Mouse (Mus musculus): ENCODE results near the gene Msi2. TPM values are rescaled to one million over a fixed set of nuclear protein-coding genes. Genes with fewer than 3 reads are reported as not detected.

The Msi2 gene
- polyA plus RNA-seq, 1 experiment, result 69.3 TPM

- TF ChIP-seq CTCF (IDR thresholded peaks at IDR 0.05; ENCODE audit: control insufficient read depth, insufficient read depth, insufficient replicate concordance, low read depth, low read length) (no peak), POLR2A (IDR thresholded peaks at IDR 0.05; ENCODE audit: control insufficient read depth, low read depth, low read length) (no peak)
- Histone ChIP-seq H3K4me1 (ENCODE audit: control insufficient read depth, insufficient read depth, low read length) (no peaks in the 10 kb centered on the region; the same call in none of the 2 replicates), H3K27ac (ENCODE audit: control insufficient read depth, insufficient read depth, low read depth, low read length) (no peak overlapping the region), H3K36me3 (ENCODE audit: control insufficient read depth, insufficient read depth, low read length) (no peaks in the 10 kb centered on the region), H3K4me3 (ENCODE audit: control insufficient read depth, low read depth, low read length) (no peak overlapping the region), H3K27me3 (ENCODE audit: control insufficient read depth, insufficient read depth, low read length) (no peaks in the 10 kb centered on the region)
These were observed 169.3 kb downstream of the Msi2 start for GRCm38 (mm10) chr11:88548832-88549528.

GRCm38 (mm10) chr11:88548423-88548822 is 169.9 kb downstream of the Msi2 start:
- Histone ChIP-seq H3K27me3 (ENCODE audit: control insufficient read depth, insufficient read depth, low read length) (no peaks in the 10 kb centered on the region), H3K36me3 (ENCODE audit: control insufficient read depth, insufficient read depth, low read length) (no peaks in the 10 kb centered on the region), H3K4me1 (ENCODE audit: control insufficient read depth, insufficient read depth, low read length) (no peaks in the 10 kb centered on the region; the same call in none of the 2 replicates), H3K27ac (ENCODE audit: control insufficient read depth, insufficient read depth, low read depth, low read length) (no peak overlapping the region), H3K4me3 (ENCODE audit: control insufficient read depth, low read depth, low read length) (no peak overlapping the region)
- TF ChIP-seq POLR2A (IDR thresholded peaks at IDR 0.05; ENCODE audit: control insufficient read depth, low read depth, low read length) (no peak), CTCF (IDR thresholded peaks at IDR 0.05; ENCODE audit: control insufficient read depth, insufficient read depth, insufficient replicate concordance, low read depth, low read length) (no peak)

- Histone ChIP-seq H3K4me3 (ENCODE audit: control insufficient read depth, low read depth, low read length) (no peak overlapping the region), H3K36me3 (ENCODE audit: control insufficient read depth, insufficient read depth, low read length) (no peaks in the 10 kb centered on the region), H3K27ac (ENCODE audit: control insufficient read depth, insufficient read depth, low read depth, low read length) (no peak overlapping the region), H3K27me3 (ENCODE audit: control insufficient read depth, insufficient read depth, low read length) (no peaks in the 10 kb centered on the region), H3K4me1 (ENCODE audit: control insufficient read depth, insufficient read depth, low read length) (no peaks in the 10 kb centered on the region; the same call in none of the 2 replicates)
- TF ChIP-seq CTCF (IDR thresholded peaks at IDR 0.05; ENCODE audit: control insufficient read depth, insufficient read depth, insufficient replicate concordance, low read depth, low read length) (no peak), POLR2A (IDR thresholded peaks at IDR 0.05; ENCODE audit: control insufficient read depth, low read depth, low read length) (no peak)
These were observed 174.5 kb downstream of the Msi2 start for GRCm38 (mm10) chr11:88543771-88544170.

GRCm38 (mm10) chr11:88542817-88543216 is 175.5 kb downstream of the Msi2 start:
- Histone ChIP-seq H3K4me1 (ENCODE audit: control insufficient read depth, insufficient read depth, low read length) (no peaks in the 10 kb centered on the region), H3K36me3 (ENCODE audit: control insufficient read depth, insufficient read depth, low read length) (no peaks in the 10 kb centered on the region), H3K27me3 (ENCODE audit: control insufficient read depth, insufficient read depth, low read length) (no peaks in the 10 kb centered on the region), H3K27ac (ENCODE audit: control insufficient read depth, insufficient read depth, low read depth, low read length) (no peak overlapping the region), H3K4me3 (ENCODE audit: control insufficient read depth, low read depth, low read length) (no peak overlapping the region)
- no peak for TF ChIP-seq POLR2A (IDR thresholded peaks at IDR 0.05; ENCODE audit: control insufficient read depth, low read depth, low read length)
- TF ChIP-seq CTCF (IDR thresholded peaks at IDR 0.05; ENCODE audit: control insufficient read depth, insufficient read depth, insufficient replicate concordance, low read depth, low read length), result no peak

GRCm38 (mm10) chr11:88541666-88542639 is 176.4 kb downstream of the Msi2 start:
- no peaks in the 10 kb centered on the region for H3K27me3 ChIP-seq (ENCODE audit: control insufficient read depth, insufficient read depth, low read length)
- no peaks in the 10 kb centered on the region for H3K4me1 ChIP-seq (ENCODE audit: control insufficient read depth, insufficient read depth, low read length)
- H3K36me3 ChIP-seq (ENCODE audit: control insufficient read depth, insufficient read depth, low read length), result no peaks in the 10 kb centered on the region
- TF ChIP-seq POLR2A (IDR thresholded peaks at IDR 0.05; ENCODE audit: control insufficient read depth, low read depth, low read length), result no peak
- no peak for TF ChIP-seq CTCF (IDR thresholded peaks at IDR 0.05; ENCODE audit: control insufficient read depth, insufficient read depth, insufficient replicate concordance, low read depth, low read length)
- no peak overlapping the region for H3K27ac ChIP-seq (ENCODE audit: control insufficient read depth, insufficient read depth, low read depth, low read length)
- H3K4me3 ChIP-seq (ENCODE audit: control insufficient read depth, low read depth, low read length), result no peak overlapping the region

GRCm38 (mm10) chr11:88539637-88540478 is 178.5 kb downstream of the Msi2 start:
- no peak overlapping the region for H3K4me3 ChIP-seq (ENCODE audit: control insufficient read depth, low read depth, low read length)
- no peak overlapping the region for H3K27ac ChIP-seq (ENCODE audit: control insufficient read depth, insufficient read depth, low read depth, low read length)
- H3K36me3 ChIP-seq (ENCODE audit: control insufficient read depth, insufficient read depth, low read length), result no peaks in the 10 kb centered on the region
- TF ChIP-seq CTCF (IDR thresholded peaks at IDR 0.05; ENCODE audit: control insufficient read depth, insufficient read depth, insufficient replicate concordance, low read depth, low read length) (no peak), POLR2A (IDR thresholded peaks at IDR 0.05; ENCODE audit: control insufficient read depth, low read depth, low read length) (no peak)
- H3K4me1 ChIP-seq (ENCODE audit: control insufficient read depth, insufficient read depth, low read length), result no peaks in the 10 kb centered on the region
- no peaks in the 10 kb centered on the region for H3K27me3 ChIP-seq (ENCODE audit: control insufficient read depth, insufficient read depth, low read length)
